Mouse (Mus musculus): ENCODE results near the gene Olfr541.
"Not testable (repeated sequence)": the region's sequence is repeated elsewhere in the genome, so short reads cannot be mapped to it uniquely, and the experiment has no call there.

Olfr541 gene

DNA sequence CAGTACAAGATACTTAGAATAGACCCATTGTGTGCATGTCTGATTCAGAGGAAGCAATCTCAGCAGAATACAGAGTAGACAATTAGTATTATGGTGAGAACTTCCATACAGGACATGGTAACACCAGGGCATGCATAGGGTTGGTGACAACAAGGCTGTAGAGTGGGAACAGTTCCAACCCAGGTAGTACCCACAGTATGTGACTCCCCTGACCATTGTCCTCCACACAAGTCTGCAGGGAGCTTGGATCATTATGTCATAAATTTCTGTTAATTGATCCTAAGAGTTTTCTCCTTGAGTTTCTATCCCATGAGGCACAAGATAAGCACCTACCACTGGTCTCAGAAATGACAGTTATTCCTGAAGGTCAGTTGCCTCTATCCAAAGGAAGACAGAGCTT lies at the start of gene Olfr541:
Olfr541 (plus strand) TSS at position 301 of the 400 bp plus-strand sequence.
- DNase-seq (ENCODE audit: low read depth in 2 of 2, low spot score in 2 of 2): no peak

DNA sequence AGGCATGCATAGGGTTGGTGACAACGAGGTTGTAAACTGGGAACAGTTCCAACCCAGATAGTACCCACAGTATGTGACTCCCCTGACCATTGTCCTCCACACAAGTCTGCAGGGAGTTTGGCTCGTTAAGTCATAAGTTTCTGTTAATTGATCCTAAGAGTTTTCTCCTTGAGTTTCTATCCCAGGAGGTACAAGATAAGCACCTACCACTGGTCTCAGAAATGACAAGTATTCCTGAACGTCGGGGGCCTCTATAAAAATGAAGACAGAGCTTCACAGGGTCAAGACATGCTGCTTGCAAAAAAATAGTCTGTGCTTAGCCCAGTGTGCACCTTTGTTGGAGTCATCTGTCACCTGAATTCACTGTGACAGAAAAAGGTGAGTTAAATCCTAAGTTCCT lies 37.4 kb upstream of the Olfr541 start, which contains the start of gene Olfr539:
Olfr539 (plus strand) TSS at position 301 of the 400 bp plus-strand sequence.
- DNase-seq (ENCODE audit: low read depth in 2 of 2, low spot score in 2 of 2): no peak

DNA sequence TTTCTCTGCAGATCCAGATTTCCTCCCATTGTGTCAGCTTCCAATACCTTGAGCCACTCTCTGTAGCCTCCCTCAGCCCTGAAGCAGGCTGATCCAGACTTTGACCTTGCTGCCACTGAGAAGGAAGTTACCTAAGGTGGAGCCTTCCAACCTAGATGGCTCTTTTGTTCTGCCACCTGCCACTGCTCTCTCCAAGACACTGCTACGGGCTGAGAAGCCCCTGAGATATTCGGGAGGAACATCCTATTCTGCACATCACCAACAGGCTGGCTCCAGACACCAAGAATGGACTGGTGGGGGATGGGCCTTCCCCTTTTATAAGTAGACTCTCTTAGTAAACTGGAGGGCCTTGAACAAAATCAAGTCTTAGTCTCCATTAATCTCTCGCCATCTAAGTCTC lies 26.4 kb upstream of the Olfr541 start:
- DNase-seq (ENCODE audit: low read depth in 2 of 2, low spot score in 2 of 2): not testable (repeated sequence)

DNA sequence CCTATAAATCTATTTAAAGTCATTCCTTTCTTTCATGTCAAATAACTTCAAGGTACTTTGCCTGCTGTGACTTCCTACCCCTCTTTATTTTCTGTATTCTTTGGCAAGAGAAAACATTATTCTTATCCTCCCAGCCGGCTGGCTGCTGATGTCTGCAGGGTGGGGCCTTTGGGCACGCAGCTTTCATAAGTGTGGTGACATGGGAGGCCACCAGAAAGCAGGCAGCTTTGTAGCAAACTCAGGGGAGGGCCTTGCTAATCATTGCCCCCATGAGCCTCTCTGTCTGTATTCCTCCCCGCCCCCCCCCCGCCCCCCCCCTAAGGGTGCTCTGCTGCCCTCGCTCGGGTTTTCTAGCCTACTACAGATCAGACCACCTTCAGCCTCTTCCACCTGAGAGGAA lies 21.2 kb upstream of the Olfr541 start:
- no peak for DNase-seq (ENCODE audit: low read depth in 2 of 2, low spot score in 2 of 2)

DNA sequence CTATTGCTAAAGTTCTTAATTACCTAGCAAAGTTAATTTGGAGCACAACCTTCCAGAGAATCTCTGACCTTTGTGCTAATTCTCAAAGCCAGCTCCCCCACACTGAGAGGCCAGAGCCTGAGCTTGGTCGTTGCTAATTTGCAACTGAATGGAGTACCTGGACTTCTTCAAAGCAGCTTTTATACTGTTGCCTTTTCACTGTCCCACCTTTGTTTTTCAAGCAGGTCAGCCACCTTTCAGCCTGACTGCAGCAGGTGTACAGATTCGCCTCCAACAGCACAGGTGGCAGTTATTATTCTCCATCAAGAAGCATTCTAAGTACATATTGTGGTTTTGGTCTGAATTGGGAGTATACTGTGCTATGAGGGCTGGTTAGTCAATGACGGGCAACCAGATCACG lies 17.5 kb upstream of the Olfr541 start:
- not testable (repeated sequence) for DNase-seq (ENCODE audit: low read depth in 2 of 2, low spot score in 2 of 2)

DNA sequence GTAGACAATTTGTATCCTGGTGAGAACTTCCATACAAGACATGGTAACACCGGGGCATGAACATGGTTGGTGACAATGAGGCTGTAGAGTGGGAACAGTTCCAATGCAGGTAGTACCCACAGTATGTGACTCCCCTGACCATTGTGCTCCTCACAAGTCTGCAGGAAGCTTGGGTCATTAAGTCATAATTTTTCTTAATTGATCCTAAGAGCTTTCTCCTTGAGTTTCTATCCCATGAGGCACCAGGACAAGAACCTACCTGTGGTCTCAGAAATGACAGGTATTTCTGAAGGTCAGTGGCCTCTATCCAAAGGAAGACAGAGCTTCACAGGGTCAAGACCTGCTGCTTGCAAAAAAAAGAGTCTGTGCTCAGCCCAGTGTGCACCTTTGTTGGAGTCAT lies 15.4 kb upstream of the Olfr541 start, which contains the start of gene Olfr45:
Olfr45 (plus strand) TSS at position 301 of the 400 bp plus-strand sequence.
- no peak for DNase-seq (ENCODE audit: low read depth in 2 of 2, low spot score in 2 of 2)

DNA sequence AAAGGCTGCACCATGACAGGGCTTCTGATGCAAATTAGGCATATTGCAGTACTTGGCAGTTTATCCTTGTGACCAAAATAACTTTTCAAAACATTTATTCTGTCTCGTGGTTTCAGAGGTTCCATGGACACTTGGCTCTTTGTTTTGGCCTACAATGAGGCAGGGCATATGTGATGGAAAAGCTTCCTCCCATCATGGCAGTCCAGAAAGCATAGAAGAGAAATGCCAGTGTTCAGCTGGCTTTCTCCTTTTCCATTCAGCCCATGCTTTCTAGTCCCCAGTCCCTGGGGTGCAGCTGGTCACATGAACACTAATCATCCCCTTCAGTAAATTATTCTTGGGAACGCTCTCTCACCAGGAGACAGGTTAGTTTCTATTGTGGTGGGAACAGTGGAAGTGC lies 9.3 kb downstream of the Olfr541 start:
- no peak for DNase-seq (ENCODE audit: low read depth in 2 of 2, low spot score in 2 of 2)

DNA sequence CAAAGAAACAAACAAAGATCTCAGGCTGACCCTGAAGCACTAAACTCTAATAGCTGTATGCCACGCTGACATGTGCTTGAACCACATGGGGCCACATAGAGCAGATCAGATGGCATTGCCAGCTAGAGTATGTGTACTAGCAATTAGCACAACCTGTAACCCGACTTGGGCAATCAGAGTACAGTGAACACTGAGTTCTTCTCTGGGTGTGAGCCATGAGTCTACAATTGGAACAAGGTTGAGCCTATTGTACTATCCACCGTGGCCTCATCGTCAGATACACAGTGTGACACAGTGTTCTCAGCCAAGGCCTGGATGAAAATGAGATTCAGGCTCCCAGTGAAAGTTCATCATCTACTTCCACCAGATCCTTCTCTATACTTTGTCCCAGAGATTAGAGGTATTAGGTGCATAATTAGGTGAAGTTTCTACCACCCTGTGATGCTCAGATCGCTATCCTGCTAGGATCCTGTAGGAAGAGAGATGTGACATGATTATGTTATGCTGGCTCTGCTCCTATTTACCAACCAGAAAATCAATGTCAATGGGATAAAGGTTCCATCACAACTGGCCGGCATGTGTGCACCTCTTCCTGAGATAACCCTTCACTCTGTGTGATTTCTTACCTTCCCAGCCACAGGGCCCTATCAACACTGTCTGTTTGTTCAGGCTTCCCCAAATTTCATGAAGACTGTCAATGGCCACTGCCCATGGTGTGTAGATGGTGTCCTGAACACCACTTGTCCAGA lies 10.6 kb downstream of the Olfr541 start:
- DNase-seq (ENCODE audit: low read depth in 2 of 2, low spot score in 2 of 2): no peak

DNA sequence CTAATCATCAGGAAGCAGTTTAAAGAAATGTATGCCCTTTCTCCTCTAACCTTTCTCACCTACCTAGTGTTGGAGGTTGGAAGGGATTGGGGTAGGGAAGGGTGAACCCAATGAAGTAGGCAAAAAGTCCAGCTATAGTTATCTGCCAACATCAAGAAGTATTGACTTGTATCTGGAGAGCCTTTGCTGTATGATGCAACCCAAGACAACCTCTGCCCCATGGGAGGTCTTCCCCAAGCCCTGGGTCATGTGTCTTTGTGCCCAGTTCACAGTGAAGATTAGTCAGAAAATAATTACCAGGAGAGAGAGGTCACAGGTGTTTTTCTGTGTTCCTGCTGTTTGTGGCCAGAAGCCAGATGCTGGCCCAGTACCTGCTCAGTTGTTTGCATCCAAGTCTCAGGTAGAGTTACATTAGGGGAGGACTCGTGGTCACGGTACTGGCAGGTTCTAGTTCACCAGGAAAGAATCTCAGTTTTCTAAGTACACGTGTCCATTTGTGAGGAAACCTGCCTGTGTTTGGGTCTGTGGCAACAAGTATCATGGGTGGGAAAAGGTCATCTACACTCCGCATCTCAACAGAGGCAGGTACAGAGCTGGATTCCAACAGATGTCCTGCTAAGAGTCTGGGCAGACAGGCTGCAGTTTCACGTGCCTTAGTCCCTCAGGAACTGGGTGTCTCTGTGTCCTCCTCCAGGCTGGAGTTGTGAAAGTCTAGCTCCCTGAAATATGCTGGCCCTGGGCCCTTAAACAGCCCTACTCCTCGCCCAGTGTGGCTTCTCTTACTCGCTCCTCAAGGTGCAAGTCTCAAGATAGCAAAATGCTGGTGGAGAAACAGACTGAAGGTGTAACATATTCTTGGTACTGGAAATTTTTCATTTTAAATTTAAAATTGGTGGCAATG lies 20.3 kb downstream of the Olfr541 start:
- DNase-seq (ENCODE audit: low read depth in 2 of 2, low spot score in 2 of 2): no peak

DNA sequence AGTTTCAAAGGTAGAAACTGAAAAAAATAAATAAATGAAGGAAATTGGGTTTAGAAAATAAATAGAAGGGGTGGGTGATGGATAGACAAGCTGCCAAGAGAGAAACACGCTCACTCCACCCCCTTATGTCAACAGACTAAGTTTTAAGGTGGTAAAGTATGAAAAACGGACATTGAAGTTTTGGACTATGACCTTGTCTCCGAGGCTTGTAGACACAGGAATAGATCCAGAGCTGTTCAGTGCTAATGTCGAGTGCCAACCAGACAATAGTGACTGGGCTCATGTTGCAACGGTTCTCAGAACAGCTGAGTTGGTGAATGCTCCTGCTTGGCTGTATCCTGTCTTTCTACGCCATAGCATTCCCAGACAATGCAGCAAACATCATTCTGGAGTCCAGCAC lies 24.0 kb downstream of the Olfr541 start:
- no peak for DNase-seq (ENCODE audit: low read depth in 2 of 2, low spot score in 2 of 2)

DNA sequence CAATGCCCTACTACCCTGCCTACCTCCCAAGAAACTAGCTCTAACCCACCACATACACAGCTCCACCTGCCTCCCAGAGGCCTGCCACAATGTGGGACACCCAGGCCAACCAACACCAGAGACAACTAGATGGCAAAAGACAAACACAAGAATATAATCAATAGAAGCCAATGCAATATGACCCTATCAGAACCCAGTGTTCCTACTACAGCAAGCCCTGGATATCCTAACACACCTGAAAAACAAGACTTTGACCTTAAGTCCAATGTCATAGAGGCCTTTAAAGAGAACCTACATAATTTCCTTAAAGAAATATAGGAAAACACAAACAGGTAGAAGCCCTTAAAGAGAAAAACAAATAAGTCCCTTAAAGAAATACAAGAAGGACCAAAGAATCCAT lies 28.5 kb downstream of the Olfr541 start:
- no peak for DNase-seq (ENCODE audit: low read depth in 2 of 2, low spot score in 2 of 2)

DNA sequence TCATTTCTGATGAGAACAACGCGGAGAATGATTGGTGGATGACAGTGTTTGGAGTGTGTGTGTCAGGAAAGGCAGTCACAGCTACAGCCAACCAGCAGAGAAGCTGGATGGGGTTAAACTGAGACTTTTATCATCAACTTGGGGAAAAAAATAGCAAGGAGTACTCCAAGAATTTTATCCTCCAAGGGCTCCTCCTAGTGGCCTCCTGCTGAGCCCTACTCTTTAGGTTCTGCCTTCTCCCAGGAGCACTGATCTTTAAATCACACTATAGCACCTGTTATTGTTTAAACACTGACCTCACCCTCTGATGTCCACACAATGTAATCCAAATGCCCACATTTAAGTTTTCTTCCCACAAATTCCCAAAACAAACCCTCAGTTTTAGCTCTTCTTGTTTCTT lies 36.1 kb downstream of the Olfr541 start:
- no peak for DNase-seq (ENCODE audit: low read depth in 2 of 2, low spot score in 2 of 2)

DNA sequence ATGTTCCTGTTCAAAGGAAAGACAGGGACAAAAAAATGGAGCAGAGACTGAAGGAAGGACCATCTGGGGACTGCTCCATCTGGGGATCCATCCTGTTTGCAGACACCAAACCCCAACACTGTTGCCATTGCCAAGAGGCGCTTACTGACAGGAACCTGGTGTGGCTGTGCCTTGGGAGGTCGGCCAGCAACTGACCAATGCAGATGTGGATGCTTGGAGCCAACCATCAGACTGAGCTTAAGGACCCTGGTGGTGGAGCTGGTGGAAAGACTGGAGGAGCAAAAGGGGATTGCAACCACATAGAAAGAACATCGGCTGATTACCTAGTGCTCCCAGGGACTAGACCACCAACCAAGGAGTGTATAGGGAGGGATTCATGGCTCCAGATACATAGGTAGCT lies 50.3 kb downstream of the Olfr541 start:
- DNase-seq (ENCODE audit: low read depth in 2 of 2, low spot score in 2 of 2): no peak

DNA sequence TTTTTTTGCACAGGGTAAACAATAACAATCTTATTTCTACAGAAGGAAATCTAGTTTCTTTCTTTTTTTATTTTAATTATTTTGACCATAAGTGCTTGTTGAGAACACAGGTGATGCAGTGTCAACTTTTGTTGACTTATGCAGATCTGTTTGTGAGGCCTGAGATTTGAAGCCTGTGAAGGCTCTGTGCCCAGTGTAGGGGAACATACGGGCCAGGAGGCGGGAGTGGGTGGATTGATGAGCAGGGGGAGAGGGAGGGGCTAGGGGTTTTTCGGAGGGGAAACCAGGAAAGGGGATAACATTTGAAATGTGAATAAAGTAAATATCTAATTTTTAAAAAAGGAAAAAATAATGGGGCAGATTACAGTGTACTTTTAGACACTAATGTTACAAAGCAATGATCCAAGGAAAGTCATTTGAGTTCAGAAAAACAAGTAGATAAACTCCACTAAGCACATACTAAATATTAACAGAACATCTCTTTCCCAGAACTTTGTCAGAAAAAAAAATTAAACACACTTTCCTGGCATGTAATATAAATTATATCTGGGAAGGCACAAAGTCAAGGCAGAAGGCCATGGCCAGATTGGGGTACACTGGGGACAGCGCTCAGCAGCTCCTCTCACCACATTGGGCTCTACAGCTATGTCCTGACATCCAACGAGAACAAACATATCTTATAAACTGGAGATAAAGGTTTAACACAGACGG lies 51.2 kb downstream of the Olfr541 start:
- no peak for DNase-seq (ENCODE audit: low read depth in 2 of 2, low spot score in 2 of 2)

DNA sequence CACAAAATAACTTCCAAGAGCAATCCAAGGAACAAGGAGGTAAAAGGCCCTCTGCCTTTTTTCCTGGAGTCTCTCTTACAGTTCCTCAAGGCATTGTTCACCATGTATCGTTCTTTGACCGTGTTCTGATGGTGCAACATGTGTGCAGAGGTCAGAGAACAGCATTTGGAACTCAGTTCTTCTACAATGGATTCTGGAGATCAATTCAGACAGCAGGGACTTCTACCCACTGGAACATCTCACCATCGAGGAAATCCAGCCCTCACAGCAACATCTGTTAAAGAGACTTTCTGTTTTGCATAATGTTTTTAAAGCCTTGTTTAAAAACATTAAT lies 51.7 kb downstream of the Olfr541 start:
- DNase-seq (ENCODE audit: low read depth in 2 of 2, low spot score in 2 of 2): no peak

DNA sequence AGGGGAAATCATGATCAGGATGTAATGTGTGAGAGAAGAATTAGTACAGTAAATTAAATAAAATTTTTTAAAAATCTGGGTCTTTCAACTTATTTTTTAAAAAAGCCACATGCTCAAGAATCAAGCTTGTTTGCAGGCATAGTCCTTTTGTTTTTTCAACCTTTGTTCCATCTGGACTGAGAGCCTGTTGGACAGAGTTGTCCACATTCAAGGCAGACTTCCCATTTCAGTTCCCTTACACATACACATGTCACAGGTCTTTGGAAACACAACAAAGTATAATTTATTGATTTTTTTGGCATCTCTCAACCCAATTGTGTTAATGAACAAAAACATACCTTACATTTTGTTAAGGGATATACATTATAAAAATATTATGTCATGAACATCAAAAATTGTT lies 57.5 kb downstream of the Olfr541 start:
- no peak for DNase-seq (ENCODE audit: low read depth in 2 of 2, low spot score in 2 of 2)

Data from CD8-positive naive resting alpha-beta T cell, adult 2 months (primary cell).